Mouse (Mus musculus) CH12.LX (cell line): ENCODE results near the gene Was. TPM values are rescaled to one million over a fixed set of nuclear protein-coding genes. Genes with fewer than 3 reads are reported as not detected.

ENCODE experiments used
- DNase-seq: peaks from one replicate; pipeline ENCODE4 v3.0.0-alpha.2; 2013; ENCODE audit errors: extremely low read depth
- H3K27ac ChIP-seq: 2 replicates; pipeline ENCODE4 v1.5.1; 2012; ENCODE audit warnings: low read depth, mild to moderate bottlenecking, control low read depth, moderate library complexity; ENCODE audit not compliant: insufficient read depth
- H3K27me3 ChIP-seq: replicated peaks from 2 replicates; pipeline ENCODE3; 2012; ENCODE audit warnings: inconsistent platforms
- H3K36me3 ChIP-seq, 2 experiments: replicated peaks in 1 of 2; 2 replicates each; pipeline versions ENCODE3 to v1.6.1; 2012; ENCODE audit warnings: inconsistent platforms in 1 of 2, low read length in 1 of 2, mild to moderate bottlenecking in 1 of 2, mixed read lengths in 1 of 2, moderate library complexity in 1 of 2; ENCODE audit not compliant: control insufficient read depth in 1 of 2, insufficient read depth in 1 of 2
- H3K4me1 ChIP-seq, 2 experiments: 2 replicates each; pipeline ENCODE4 v1.6.1; 2012; ENCODE audit warnings: inconsistent platforms in 1 of 2, moderate library complexity in 1 of 2; ENCODE audit not compliant: insufficient read depth in 2 of 2, control insufficient read depth in 1 of 2
- H3K4me2 ChIP-seq: 2 replicates; pipeline ENCODE4 v1.6.1; 2012; ENCODE audit warnings: low read depth, mild to moderate bottlenecking, control low read depth; ENCODE audit not compliant: poor library complexity, insufficient read depth, severe bottlenecking
- H3K4me3 ChIP-seq, 3 experiments: fragments of 150-350 bp in 1 of 3; sonication (generic) in 1 of 3; replicated peaks in 1 of 3; 2 replicates each; pipeline versions ENCODE3 to v1.5.1; 2011 to 2012; ENCODE audit warnings: low read depth in 2 of 3, low read length in 2 of 3, mild to moderate bottlenecking in 2 of 3, moderate library complexity in 2 of 3, control low read depth in 1 of 3, improper control_type of control experiment in 1 of 3, inconsistent platforms in 1 of 3, mixed read lengths in 1 of 3; ENCODE audit not compliant: poor library complexity in 1 of 3
- H3K79me2 ChIP-seq: replicated peaks from 2 replicates; pipeline ENCODE4 v1.6.1; 2012; ENCODE audit warnings: mild to moderate bottlenecking, moderate library complexity; ENCODE audit not compliant: control insufficient read depth, poor library complexity, insufficient read depth, severe bottlenecking; ENCODE audit errors: extremely low read depth
- H3K9ac ChIP-seq: 2 replicates; pipeline ENCODE4 v1.6.1; 2012; ENCODE audit warnings: low read depth, mild to moderate bottlenecking, control low read depth, moderate library complexity; ENCODE audit not compliant: insufficient read depth
- H3K9me3 ChIP-seq: replicated peaks from 2 replicates; pipeline ENCODE3; 2012; ENCODE audit warnings: low read length, inconsistent platforms, mixed read lengths
- BHLHE40 ChIP-seq: IDR thresholded peaks from 2 replicates; pipeline ENCODE4 v1.6.1; 2011; ENCODE audit warnings: mild to moderate bottlenecking, low read depth, low read length, improper control_type of control experiment
- CHD1 ChIP-seq: IDR thresholded peaks from 2 replicates; pipeline ENCODE4 v1.6.1; 2012; ENCODE audit warnings: low read depth, low read length, improper control_type of control experiment, inconsistent platforms
- CTCF ChIP-seq, 2 experiments: IDR thresholded peaks in 1 of 2; conservative IDR thresholded peaks in 1 of 2; 2 replicates each; pipeline ENCODE4 v1.5.1; 2011 to 2012; ENCODE audit warnings: low read depth in 2 of 2, low read length in 2 of 2, improper control_type of control experiment in 1 of 2, inconsistent platforms in 1 of 2, mild to moderate bottlenecking in 1 of 2, moderate library complexity in 1 of 2
- GABPA ChIP-seq: IDR thresholded peaks from 2 replicates; pipeline ENCODE4 v1.6.1; 2012; ENCODE audit warnings: low read depth, low read length, improper control_type of control experiment, inconsistent platforms; ENCODE audit not compliant: insufficient replicate concordance
- HCFC1 ChIP-seq: IDR thresholded peaks from 2 replicates; pipeline ENCODE4 v1.6.1; 2012; ENCODE audit warnings: low read depth, mild to moderate bottlenecking, inconsistent platforms, low read length, improper control_type of control experiment
- JUN ChIP-seq: IDR thresholded peaks from 2 replicates; pipeline ENCODE4 v1.6.1; 2011; ENCODE audit warnings: low read depth, mild to moderate bottlenecking, low read length, improper control_type of control experiment, moderate library complexity; ENCODE audit not compliant: insufficient read depth
- JUND ChIP-seq: conservative IDR thresholded peaks from 2 replicates; pipeline ENCODE4 v1.6.1; 2011; ENCODE audit warnings: low read depth, low read length, improper control_type of control experiment
- KAT2A ChIP-seq: IDR thresholded peaks from 2 replicates; pipeline ENCODE4 v1.6.1; 2012; ENCODE audit warnings: low read length, improper control_type of control experiment, inconsistent platforms; ENCODE audit not compliant: insufficient replicate concordance
- MAFK ChIP-seq: IDR thresholded peaks from 2 replicates; pipeline ENCODE4 v1.6.1; 2011; ENCODE audit warnings: low read length, improper control_type of control experiment; ENCODE audit not compliant: insufficient replicate concordance
- MAX ChIP-seq: IDR thresholded peaks from 2 replicates; pipeline ENCODE4 v1.6.1; 2011; ENCODE audit warnings: low read length, improper control_type of control experiment
- MEF2A ChIP-seq: IDR thresholded peaks from 2 replicates; pipeline ENCODE4 v1.6.1; 2014; ENCODE audit warnings: low read depth, mild to moderate bottlenecking, inconsistent platforms, low read length, improper control_type of control experiment, borderline replicate concordance
- MXI1 ChIP-seq: IDR thresholded peaks from 2 replicates; pipeline ENCODE4 v1.6.1; 2011; ENCODE audit warnings: mild to moderate bottlenecking, low read depth, low read length, improper control_type of control experiment
- MYC ChIP-seq: IDR thresholded peaks from 2 replicates; pipeline ENCODE4 v1.6.1; 2011; ENCODE audit warnings: low read depth, mild to moderate bottlenecking, improper control_type of control experiment, low read length
- NELFE ChIP-seq: IDR thresholded peaks from 2 replicates; pipeline ENCODE4 v1.6.1; 2011; ENCODE audit warnings: low read depth, low read length, improper control_type of control experiment
- POLR2AphosphoS2 ChIP-seq: IDR thresholded peaks from 2 replicates; pipeline ENCODE4 v1.6.1; 2011; ENCODE audit warnings: low read depth, low read length, improper control_type of control experiment
- SIN3A ChIP-seq: IDR thresholded peaks from 2 replicates; pipeline ENCODE4 v1.6.1; 2012; ENCODE audit warnings: low read length, improper control_type of control experiment, inconsistent platforms
- UBTF ChIP-seq: IDR thresholded peaks from 2 replicates; pipeline ENCODE4 v1.6.1; 2012; ENCODE audit warnings: low read depth, mild to moderate bottlenecking, inconsistent platforms, low read length, improper control_type of control experiment, moderate library complexity
- ZC3H11A ChIP-seq: IDR thresholded peaks from 2 replicates; pipeline ENCODE4 v1.6.1; 2012; ENCODE audit warnings: low read depth, mild to moderate bottlenecking, inconsistent platforms, low read length, improper control_type of control experiment
- ZMIZ1 ChIP-seq: IDR thresholded peaks from 2 replicates; pipeline ENCODE4 v1.6.1; 2012; ENCODE audit warnings: low read depth, mild to moderate bottlenecking, inconsistent platforms, low read length, improper control_type of control experiment
- ZNF384 ChIP-seq: IDR thresholded peaks from 2 replicates; pipeline ENCODE4 v1.6.1; 2012; ENCODE audit warnings: low read depth, low read length, improper control_type of control experiment, inconsistent platforms
- dilution Hi-C: fragments of 300-500 bp; cut with MboI; formaldehyde crosslinking; loops from 2 replicates; pipeline ENCODE4 v1.14.3; 2020; ENCODE audit warnings: low sequenced_read_pairs; ENCODE audit not compliant: extremely low pct_unique_long_range_greater_than_20kb, extremely low pct_ligation_motif_present
- in situ Hi-C: fragments of 300-500 bp; cut with MboI; formaldehyde crosslinking; loops from 3 replicates; pipeline ENCODE4 v1.14.3; 2019; ENCODE audit warnings: low sequenced_read_pairs, low pct_ligation_motif_present, low pct_unique_long_range_greater_than_20kb, mixed read lengths
- polyA plus RNA-seq: library from polyadenylated mRNA; unstranded; fragments of >175 nt; gene quantifications from 2 replicates; pipeline ENCODE4 v1.2.1, GENCODE M21; 2012; ENCODE audit warnings: low read depth; ENCODE audit not compliant: insufficient read length
- total RNA-seq, 2 experiments: library from RNA; depleted of rRNA; stranded (reverse); fragments of 300-350 nt in 1 of 2; fragments of >200 nt in 1 of 2; gene quantifications; 2 replicates each; pipeline ENCODE4 v1.2.3; 2012 to 2014

Was gene
- total and polyA plus RNA-seq, 3 experiments = 47.0 to 83.7 (median 53.9) TPM

- H3K27me3 ChIP-seq = no peaks in the 10 kb centered on the region
- dilution Hi-C loops = no loop called here
- H3K9me3 ChIP-seq = no peaks in the 10 kb centered on the region
- in situ Hi-C loops = loop anchor here (25.0 kb wide), 1 partner anchor 212 kb away; the partner anchor contains the start of genes Gm10490, Gm10491 and Pcsk1n
- no peaks in the 10 kb centered on the region for H3K4me1 ChIP-seq
- no peak for DNase-seq
- H3K79me2 ChIP-seq = no peaks in the 10 kb centered on the region
- no peak overlapping the region for H3K4me3 ChIP-seq
- peaks cover 30 to 53% of the 10 kb centered on the region in 2 experiments for H3K36me3 ChIP-seq
- H3K4me2 ChIP-seq = no peak overlapping the region
- no peak overlapping the region for H3K9ac ChIP-seq
- no peak for TF ChIP-seq ZNF384
- no peak overlapping the region for H3K27ac ChIP-seq
Observed at GRCm38 (mm10) chrX:8123821-8124470, 33.6 kb upstream of the Was start.

- Histone ChIP-seq H3K4me2 (no peak overlapping the region), H3K27ac (no peak overlapping the region), H3K9ac (no peak overlapping the region), H3K36me3 (peaks cover 0 to 5% of the 10 kb centered on the region in 2 experiments), H3K79me2 (no peaks in the 10 kb centered on the region), H3K9me3 (no peaks in the 10 kb centered on the region), H3K27me3 (no peaks in the 10 kb centered on the region), H3K4me3 (no peak overlapping the region), H3K4me1 (no peaks in the 10 kb centered on the region)
- in situ Hi-C loops = loop anchor here (25.0 kb wide), 1 partner anchor 205 kb away; the partner anchor contains the start of genes Gm10490, Gm10491 and Pcsk1n
- dilution Hi-C loops = no loop called here
- DNase-seq = no peak
- TF ChIP-seq KAT2A = no peak
- no peak for TF ChIP-seq BHLHE40
- no peak for TF ChIP-seq JUND
- TF ChIP-seq MYC = no peak
- no peak for TF ChIP-seq NELFE
- no peak for TF ChIP-seq ZC3H11A
- no peak for TF ChIP-seq SIN3A
- TF ChIP-seq MXI1 = no peak
- TF ChIP-seq ZNF384 = no peak
- TF ChIP-seq MAFK = no peak
- TF ChIP-seq POLR2AphosphoS2 = no peak
- no peak for TF ChIP-seq MAX
- no peak for TF ChIP-seq CTCF (conservative IDR thresholded peaks at IDR 0.05 in 1 of 2, IDR thresholded peaks at IDR 0.05 in 1 of 2; ENCODE audit: low read depth in 2 of 2, low read length in 2 of 2)
- TF ChIP-seq GABPA = no peak
- TF ChIP-seq UBTF = no peak
- no peak for TF ChIP-seq CHD1
- TF ChIP-seq JUN = no peak
- no peak for TF ChIP-seq MEF2A
- TF ChIP-seq HCFC1 = no peak
- no peak for TF ChIP-seq ZMIZ1
Observed at GRCm38 (mm10) chrX:8117264-8117663, 27.0 kb upstream of the Was start.
